Comparison of ENCODE assay signal across 8 mouse cellular contexts in the genomic region with DNA sequence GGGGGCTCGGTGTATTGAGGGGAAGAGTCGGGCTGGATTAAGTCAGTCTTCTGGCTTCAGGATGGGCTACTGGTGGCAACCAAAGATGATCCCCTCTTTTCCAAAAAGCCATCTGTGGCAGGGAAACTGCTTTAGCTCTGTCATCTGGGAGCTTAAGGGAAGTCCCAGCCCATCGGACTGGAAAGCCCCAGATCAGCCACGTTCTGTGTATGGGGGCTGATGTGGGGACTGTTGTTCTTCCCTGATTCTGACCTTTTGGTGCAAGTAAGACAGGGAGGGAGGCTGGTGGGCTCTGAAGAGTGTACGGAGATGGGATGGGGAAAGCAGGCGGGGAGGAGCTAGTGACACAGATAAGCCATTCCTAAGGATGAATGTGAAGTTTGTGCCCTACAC. TPM values are rescaled to one million over a fixed set of nuclear protein-coding genes. Genes with fewer than 3 reads are reported as not detected.
A peak's percentile ranks its signal among the peaks of the same experiment; 100 is the strongest.
DNase-seq lines count a peak whose midpoint lies in the region; ATAC-seq and TF ChIP-seq lines count a peak whose summit lies in the region.

No protein-coding gene starts in this region.

- H3K4me2 ChIP-seq in lung, embryonic 16.5 days (ENCODE audit: low read depth, low read length), result peak overlapping the region; percentile 54
- H3K4me2 ChIP-seq in forebrain, embryonic 12.5 days, result peak overlapping the region; percentile 54
- peak overlapping the region; percentile 25 for H3K4me2 ChIP-seq in limb, embryonic 11.5 days (ENCODE audit: low read depth, severe bottlenecking)
- H3K4me2 ChIP-seq in neural tube, embryonic 15.5 days, result peak overlapping the region; percentile 58

- H3K9ac ChIP-seq in lung, embryonic 16.5 days (ENCODE audit: low read length), result peak overlapping the region; percentile 58
- H3K9ac ChIP-seq in forebrain, embryonic 12.5 days, result peak overlapping the region; percentile 43
- H3K9ac ChIP-seq in limb, embryonic 11.5 days (ENCODE audit: low read length), result no peak overlapping the region
- H3K9ac ChIP-seq in neural tube, embryonic 15.5 days (replicated peaks), result peak overlapping the region; percentile 28; the same call in 1 of the 2 replicates

- H3K4me1 ChIP-seq in lung, embryonic 16.5 days (replicated peaks; ENCODE audit: control insufficient read depth, insufficient read depth, low read length), result peaks cover 54% of the 10 kb centered on the region
- peaks cover 33% of the 10 kb centered on the region for H3K4me1 ChIP-seq in lung, adult 2 months (ENCODE audit: control insufficient read depth, insufficient read depth, low read length)
- peaks cover 72% of the 10 kb centered on the region for H3K4me1 ChIP-seq in forebrain, embryonic 12.5 days
- peaks cover 66% of the 10 kb centered on the region for H3K4me1 ChIP-seq in limb, embryonic 11.5 days (ENCODE audit: control insufficient read depth, insufficient read depth, low read length)
- peaks cover 71% of the 10 kb centered on the region for H3K4me1 ChIP-seq in neural tube, embryonic 15.5 days

- no peak for TF ChIP-seq POLR2A in lung, adult 2 months (IDR thresholded peaks at IDR 0.05; ENCODE audit: borderline replicate concordance, extremely low read depth, low read depth, low read length)

- no peak for TF ChIP-seq CTCF in lung, adult 2 months (IDR thresholded peaks at IDR 0.05; ENCODE audit: insufficient read depth, low read length)

- H3K27me3 ChIP-seq in lung, embryonic 16.5 days (ENCODE audit: control insufficient read depth, insufficient read depth, low read depth, low read length), result no peaks in the 10 kb centered on the region
- H3K27me3 ChIP-seq in forebrain, embryonic 12.5 days, result no peaks in the 10 kb centered on the region
- no peaks in the 10 kb centered on the region for H3K27me3 ChIP-seq in limb, embryonic 11.5 days (ENCODE audit: control insufficient read depth, insufficient read depth, low read length)
- no peaks in the 10 kb centered on the region for H3K27me3 ChIP-seq in neural tube, embryonic 15.5 days (replicated peaks)

- H3K27ac ChIP-seq in lung, embryonic 16.5 days (ENCODE audit: low read length), result peak overlapping the region; percentile 87
- H3K27ac ChIP-seq in forebrain, embryonic 12.5 days, result peak overlapping the region; percentile 95
- H3K27ac ChIP-seq in limb, embryonic 11.5 days (replicated peaks; ENCODE audit: low read depth, low read length), result peak overlapping the region; percentile 30; the same call in 1 of the 2 replicates
- H3K27ac ChIP-seq in neural tube, embryonic 15.5 days (replicated peaks), result peak overlapping the region; percentile 77

- peak overlapping the region; percentile 25 for H3K4me3 ChIP-seq in lung, embryonic 16.5 days (ENCODE audit: low read length)
- H3K4me3 ChIP-seq in lung, adult 2 months (replicated peaks; ENCODE audit: extremely low read depth, low read depth, low read length), result no peak overlapping the region
- peak overlapping the region; percentile 25 for H3K4me3 ChIP-seq in forebrain, embryonic 12.5 days (replicated peaks)
- no peak overlapping the region for H3K4me3 ChIP-seq in limb, embryonic 11.5 days (ENCODE audit: low read depth, low read length)
- H3K4me3 ChIP-seq in neural tube, embryonic 15.5 days (replicated peaks), result peak overlapping the region; percentile 26

- no peak for ATAC-seq in lung, embryonic 16.5 days (ENCODE audit: low read depth)
- ATAC-seq in forebrain, embryonic 12.5 days (ENCODE audit: low FRiP score), result no peak; the same call in 1 of the 2 replicates
- ATAC-seq in limb, embryonic 11.5 days (ENCODE audit: insufficient number of reproducible peaks, low FRiP score, low TSS enrichment, low read depth), result no peak
- no peak for ATAC-seq in neural tube, embryonic 15.5 days (ENCODE audit: low FRiP score)

- no peak for DNase-seq in lung, adult 2 months
- DNase-seq in limb, embryonic 11.5 days (ENCODE audit: low spot score), result no peak
- no peak for DNase-seq in right cerebral cortex, adult 2 months (ENCODE audit: low spot score in 2 of 2)
- no peak for DNase-seq in frontal cortex, adult 2 months (ENCODE audit: extremely low spot score in 1 of 2, low spot score in 1 of 2)
- no peak for DNase-seq in ovary, postnatal 14 days (ENCODE audit: low spot score)

- no peaks in the 10 kb centered on the region for H3K36me3 ChIP-seq in lung, embryonic 16.5 days (ENCODE audit: control insufficient read depth, insufficient read depth, low read length)
- no peaks in the 10 kb centered on the region for H3K36me3 ChIP-seq in forebrain, embryonic 12.5 days (replicated peaks)
- H3K36me3 ChIP-seq in limb, embryonic 11.5 days (ENCODE audit: control insufficient read depth, insufficient read depth, low read length), result no peaks in the 10 kb centered on the region
- H3K36me3 ChIP-seq in neural tube, embryonic 15.5 days, result no peaks in the 10 kb centered on the region

- no peaks in the 10 kb centered on the region for H3K9me3 ChIP-seq in lung, embryonic 16.5 days (ENCODE audit: control insufficient read depth, low read length)
- H3K9me3 ChIP-seq in forebrain, embryonic 12.5 days, result no peaks in the 10 kb centered on the region
- no peaks in the 10 kb centered on the region for H3K9me3 ChIP-seq in limb, embryonic 11.5 days (ENCODE audit: control insufficient read depth, low read length)
- no peaks in the 10 kb centered on the region for H3K9me3 ChIP-seq in neural tube, embryonic 15.5 days (replicated peaks)

- WGBS in lung, embryonic 16.5 days, result 16% methylated on average over 6 of the region's 6 CpGs
- WGBS in lung, adult 2 months, result 19% methylated on average over 6 of the region's 6 CpGs
- 11% methylated on average over 6 of the region's 6 CpGs for WGBS in forebrain, embryonic 12.5 days
- WGBS in limb, embryonic 11.5 days, result 15% methylated on average over 6 of the region's 6 CpGs
- 15% methylated on average over 6 of the region's 6 CpGs for WGBS in neural tube, embryonic 15.5 days

RNA-seq across cellular contexts. Expression of gene Trim8, which starts 22.6 kb away (rescaled TPM):
- 22.4 and 24.9 TPM in 2 replicates for polyA plus RNA-seq in lung, embryonic 16.5 days (2015; fragmentation: Nextera tagmentation; extraction: Ambion mirVana)
- polyA plus RNA-seq in lung, adult 2 months (2012; rRNA removed), result 87.2 and 115 TPM in 2 replicates
- 33.9 and 35.1 TPM in 2 replicates for polyA plus RNA-seq in forebrain, embryonic 12.5 days (2016; fragmentation: Nextera tagmentation; extraction: Ambion mirVana)
- polyA plus RNA-seq in limb, embryonic 11.5 days (2014; fragmentation: Nextera tagmentation; extraction: Ambion mirVana), result 16.7 and 18.0 TPM in 2 replicates
- polyA plus RNA-seq in neural tube, embryonic 15.5 days (2015; fragmentation: Nextera tagmentation; extraction: Ambion mirVana), result 23.5 and 25.5 TPM in 2 replicates
- 58.6 and 60.6 TPM in 2 replicates for polyA plus RNA-seq in frontal cortex, adult 2 months (2012; rRNA removed)

RNA-seq across cellular contexts. Expression of gene Arl3, which starts 48.9 kb away (rescaled TPM):
- polyA plus RNA-seq in lung, embryonic 16.5 days (2015; fragmentation: Nextera tagmentation; extraction: Ambion mirVana), result 113 and 118 TPM in 2 replicates
- polyA plus RNA-seq in lung, adult 2 months (2012; rRNA removed), result 21.5 and 27.1 TPM in 2 replicates
- polyA plus RNA-seq in forebrain, embryonic 12.5 days (2016; fragmentation: Nextera tagmentation; extraction: Ambion mirVana), result 216 and 224 TPM in 2 replicates
- 128 and 133 TPM in 2 replicates for polyA plus RNA-seq in limb, embryonic 11.5 days (2014; fragmentation: Nextera tagmentation; extraction: Ambion mirVana)
- 190 and 208 TPM in 2 replicates for polyA plus RNA-seq in neural tube, embryonic 15.5 days (2015; fragmentation: Nextera tagmentation; extraction: Ambion mirVana)
- 249 and 253 TPM in 2 replicates for polyA plus RNA-seq in frontal cortex, adult 2 months (2012; rRNA removed)

RNA-seq across cellular contexts. Expression of gene Sfxn2, which starts 49.0 kb away (rescaled TPM):
- 24.6 and 28.4 TPM in 2 replicates for polyA plus RNA-seq in lung, embryonic 16.5 days (2015; fragmentation: Nextera tagmentation; extraction: Ambion mirVana)
- polyA plus RNA-seq in lung, adult 2 months (2012; rRNA removed), result 3.8 and 6.5 TPM in 2 replicates
- polyA plus RNA-seq in forebrain, embryonic 12.5 days (2016; fragmentation: Nextera tagmentation; extraction: Ambion mirVana), result 12.2 and 14.6 TPM in 2 replicates
- 15.2 and 15.6 TPM in 2 replicates for polyA plus RNA-seq in limb, embryonic 11.5 days (2014; fragmentation: Nextera tagmentation; extraction: Ambion mirVana)
- 11.0 and 11.7 TPM in 2 replicates for polyA plus RNA-seq in neural tube, embryonic 15.5 days (2015; fragmentation: Nextera tagmentation; extraction: Ambion mirVana)
- polyA plus RNA-seq in frontal cortex, adult 2 months (2012; rRNA removed), result 6.0 and 7.5 TPM in 2 replicates

Comparison
In these comparisons a context has a peak if more than half of its experiments do, and no peak if none do; other contexts are left out.
1. H3K4me3 ChIP-seq: peak in lung, embryonic 16.5 days (single experiment), forebrain, embryonic 12.5 days (single experiment) and neural tube, embryonic 15.5 days (single experiment); none in lung, adult 2 months (single experiment) and limb, embryonic 11.5 days (single experiment).
2. H3K27ac ChIP-seq: peak in every context shown above with its lines; median percentile 95 in forebrain, embryonic 12.5 days; 87 in lung, embryonic 16.5 days; 77 in neural tube, embryonic 15.5 days; 30 in limb, embryonic 11.5 days.
3. Peak in every context shown above with its lines, with median percentiles within 50 percentile points of each other: H3K4me2 ChIP-seq.